Mouse (Mus musculus) neural tube, embryonic 14.5 days (tissue): ENCODE data around the gene Cracr2a. TPM values are rescaled to one million over a fixed set of nuclear protein-coding genes. Genes with fewer than 3 reads are reported as not detected.
A peak's percentile ranks its signal among the peaks of the same experiment; 100 is the strongest.

Source experiments
- ATAC-seq: fragments of 200-750 bp; cut with Nextera tagmentation; 2 replicates; pipeline ENCODE4 v1.8.0; 2017; ENCODE audit warnings: low read depth, mild to moderate bottlenecking, moderate TSS enrichment, moderate library complexity
- H3K27ac ChIP-seq: fragments of 300-500 bp; sonication (generic); 2 replicates; pipeline ENCODE4 v1.5.1; 2014; ENCODE audit warnings: low read depth, mild to moderate bottlenecking, control low read depth, low read length, moderate library complexity, mixed read lengths
- H3K27me3 ChIP-seq: fragments of 300-500 bp; sonication (generic); 2 replicates; pipeline ENCODE4 v1.6.1; 2014; ENCODE audit warnings: low read length; ENCODE audit not compliant: control insufficient read depth, insufficient read depth
- H3K36me3 ChIP-seq: fragments of 300-500 bp; sonication (generic); 2 replicates; pipeline ENCODE4 v1.6.1; 2014; ENCODE audit warnings: low read length, mixed read lengths; ENCODE audit not compliant: control insufficient read depth, insufficient read depth
- H3K4me1 ChIP-seq: fragments of 300-500 bp; sonication (generic); 2 replicates; pipeline ENCODE4 v1.6.1; 2014; ENCODE audit warnings: low read length; ENCODE audit not compliant: control insufficient read depth, insufficient read depth
- H3K4me2 ChIP-seq: fragments of 300-500 bp; sonication (generic); 2 replicates; pipeline ENCODE4 v1.6.1; 2014; ENCODE audit warnings: mild to moderate bottlenecking, low read depth, low read length, control low read depth
- H3K4me3 ChIP-seq: fragments of 300-500 bp; sonication (generic); 2 replicates; pipeline ENCODE4 v1.5.1; 2014; ENCODE audit warnings: low read depth, low read length, control low read depth, mixed read lengths
- H3K9ac ChIP-seq: fragments of 300-500 bp; sonication (generic); replicated peaks from 2 replicates; pipeline ENCODE4 v1.6.1; 2014; ENCODE audit warnings: low read depth, mild to moderate bottlenecking, control low read depth, low read length, mixed read lengths
- H3K9me3 ChIP-seq: fragments of 300-500 bp; sonication (generic); 2 replicates; pipeline ENCODE4 v1.6.1; 2016; ENCODE audit warnings: low read length; ENCODE audit not compliant: control insufficient read depth
- WGBS: fragments of 180-500 bp; shearing (Covaris S2); extraction: QIAGEN DNeasy Blood & Tissue Kit; methylation state at CpG from one replicate; pipeline ENCODE4 v1.1.7; 2014; 5-methylcytosine and 5-hydroxymethylcytosine counted together
- polyA plus RNA-seq: library from polyadenylated mRNA; unstranded; fragments of >200 nt; fragmentation: Nextera tagmentation; extraction: Ambion mirVana; gene quantifications from 2 replicates; pipeline ENCODE4 v1.2.1, GENCODE M21; 2014

Cracr2a gene
- polyA plus RNA-seq, 1 experiment from 2014 or later = 1.4 TPM

DNA sequence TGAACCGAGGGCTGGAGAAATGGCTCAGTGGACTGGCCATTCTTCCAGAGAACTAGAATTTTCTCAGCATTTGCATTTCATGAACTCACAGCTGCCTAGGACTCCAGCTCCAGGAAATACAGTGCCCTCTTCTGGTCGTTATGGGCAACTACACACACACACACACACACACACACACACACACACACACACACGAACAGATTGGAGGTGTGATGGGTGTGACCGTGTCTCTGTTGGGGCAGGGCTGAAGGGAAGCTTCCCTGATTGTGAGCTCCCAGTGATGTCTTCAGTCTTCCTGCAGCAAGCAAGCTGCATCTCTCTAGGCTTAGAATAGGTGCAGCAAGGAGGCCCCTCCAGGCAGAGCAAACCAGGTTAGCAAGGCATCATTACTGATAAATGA is 8.2 kb upstream of the Cracr2a start:
- H3K36me3 ChIP-seq = no peaks in the 10 kb centered on the region
- no peak overlapping the region for H3K27ac ChIP-seq
- H3K9me3 ChIP-seq = no peaks in the 10 kb centered on the region
- H3K27me3 ChIP-seq = no peaks in the 10 kb centered on the region
- no peak overlapping the region for H3K4me3 ChIP-seq
- no peak overlapping the region for H3K9ac ChIP-seq
- H3K4me1 ChIP-seq = no peaks in the 10 kb centered on the region
- no peak overlapping the region for H3K4me2 ChIP-seq
- no peak for ATAC-seq
- 84% methylated on average over 4 of the region's 4 CpGs for WGBS

- H3K27ac ChIP-seq = no peak overlapping the region
- H3K27me3 ChIP-seq = 0 out of 2 replicates have a peak, but pooled peaks cover 3% of the 10 kb centered on the region
- ATAC-seq = no peak
- no peaks in the 10 kb centered on the region for H3K9me3 ChIP-seq
- WGBS = 79% methylated on average over 6 of the region's 6 CpGs
- no peaks in the 10 kb centered on the region for H3K36me3 ChIP-seq
- H3K9ac ChIP-seq = no peak overlapping the region
- no peaks in the 10 kb centered on the region for H3K4me1 ChIP-seq
- no peak overlapping the region for H3K4me3 ChIP-seq
- H3K4me2 ChIP-seq = no peak overlapping the region
Observed at GRCm38 (mm10) chr6:127555553-127555952, 5.6 kb upstream of the Cracr2a start.

DNA sequence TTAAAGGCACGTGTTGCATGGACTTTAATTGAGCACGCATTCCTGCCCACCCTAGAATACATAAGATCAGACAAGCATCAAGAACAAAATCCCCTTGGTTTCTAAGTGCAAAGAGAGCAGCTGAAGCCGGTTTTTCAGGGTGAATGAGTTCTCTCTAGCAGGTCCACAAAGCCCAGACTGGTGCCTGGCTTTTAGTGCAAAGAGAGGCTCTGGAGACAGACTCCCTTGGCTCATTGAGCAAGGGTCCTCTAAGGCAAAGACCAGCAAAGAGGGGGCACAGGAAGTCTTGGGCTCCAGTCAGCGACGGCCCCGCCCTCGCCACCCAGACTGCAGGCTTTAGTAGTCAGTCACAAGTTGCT is 287 bp upstream of the Cracr2a start:
- H3K27ac ChIP-seq = no peak overlapping the region

DNA sequence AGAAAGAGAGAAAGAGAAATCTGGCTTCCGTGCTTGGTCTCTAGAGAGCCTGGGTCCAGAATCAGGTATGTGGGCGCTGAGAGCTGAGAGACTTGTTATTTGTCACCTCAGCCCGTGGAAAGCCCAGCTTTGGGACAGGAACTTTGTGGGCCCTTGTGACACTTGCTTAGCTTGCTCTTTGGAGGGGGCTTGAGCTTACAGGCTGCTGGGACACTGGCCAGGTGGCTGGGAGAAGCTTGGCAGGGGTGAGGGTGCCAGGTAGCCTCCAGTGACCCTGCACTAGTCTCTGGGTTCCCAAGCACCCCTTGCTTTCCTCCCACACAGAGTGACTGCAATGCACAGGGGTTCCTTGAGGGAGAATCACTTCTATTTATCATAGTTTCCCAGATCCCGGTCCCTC is 2.4 kb downstream of the Cracr2a start:
- Histone ChIP-seq H3K36me3 (no peaks in the 10 kb centered on the region), H3K27me3 (0 out of 2 replicates have a peak, but pooled peaks cover 3% of the 10 kb centered on the region), H3K27ac (no peak overlapping the region), H3K4me1 (no peaks in the 10 kb centered on the region), H3K4me3 (no peak overlapping the region), H3K4me2 (no peak overlapping the region), H3K9ac (no peak overlapping the region), H3K9me3 (no peaks in the 10 kb centered on the region)
- ATAC-seq = no peak
- WGBS = 83% methylated on average over 4 of the region's 4 CpGs

More for the DNA sequence above, 287 bp upstream of the Cracr2a start:
- Histone ChIP-seq H3K4me1 (no peaks in the 10 kb centered on the region), H3K36me3 (no peaks in the 10 kb centered on the region), H3K9ac (peak overlapping the region; percentile 37; the same call in 1 of the 2 replicates), H3K4me3 (peak overlapping the region; percentile 26), H3K4me2 (peak overlapping the region; percentile 54), H3K9me3 (no peaks in the 10 kb centered on the region), H3K27me3 (0 out of 2 replicates have a peak, but pooled peaks cover 3% of the 10 kb centered on the region)
- WGBS = 9% methylated on average over 7 of the region's 7 CpGs
- no peak; the same call in 1 of the 2 replicates for ATAC-seq

DNA sequence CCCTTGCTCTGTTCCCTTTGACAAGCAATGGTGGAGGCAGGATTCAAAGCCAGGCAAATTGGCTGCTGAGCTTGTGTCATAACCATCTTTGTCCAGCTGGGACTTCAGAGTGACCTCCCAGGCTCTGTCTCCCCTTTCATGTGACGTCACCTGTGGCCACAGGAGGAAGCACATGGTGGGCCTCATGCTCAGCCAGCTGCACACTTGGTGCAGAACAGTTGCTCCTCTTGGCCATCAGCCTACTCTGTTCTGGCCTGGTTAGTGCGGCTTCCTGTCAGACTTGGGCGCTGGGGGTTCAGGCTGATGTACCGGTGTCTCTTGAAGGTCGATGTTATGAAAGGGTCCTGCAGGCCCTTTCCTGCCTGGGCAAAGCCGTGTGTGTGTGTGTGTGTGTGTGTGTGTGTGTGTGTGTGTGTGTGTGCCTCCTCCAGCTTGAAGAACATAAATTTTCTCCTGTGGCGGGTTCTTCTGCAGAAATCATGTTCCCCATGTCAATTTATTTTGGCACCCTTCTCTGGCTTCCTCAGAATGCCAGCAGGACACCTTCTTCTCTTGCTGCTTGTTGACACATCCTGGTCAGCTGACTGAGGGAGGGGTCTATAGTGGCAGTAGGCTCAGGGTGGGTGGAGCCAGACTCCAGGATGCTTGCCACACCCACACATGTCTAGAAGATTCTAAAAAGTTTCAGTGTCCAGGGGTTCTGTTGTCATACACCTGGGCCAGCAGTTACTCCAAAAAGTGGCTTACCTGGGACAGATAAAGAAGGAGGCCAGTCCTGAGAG is 5.0 kb downstream of the Cracr2a start:
- 80% methylated on average over 7 of the region's 7 CpGs for WGBS
- no peak overlapping the region for H3K4me3 ChIP-seq
- ATAC-seq = no peak
- no peaks in the 10 kb centered on the region for H3K36me3 ChIP-seq
- H3K4me2 ChIP-seq = no peak overlapping the region
- H3K9ac ChIP-seq = no peak overlapping the region
- no peaks in the 10 kb centered on the region for H3K4me1 ChIP-seq
- no peaks in the 10 kb centered on the region for H3K9me3 ChIP-seq
- no peaks in the 10 kb centered on the region for H3K27me3 ChIP-seq
- H3K27ac ChIP-seq = no peak overlapping the region

GRCm38 (mm10) chr6:127571849-127572550 is 10.9 kb downstream of the Cracr2a start:
- no peaks in the 10 kb centered on the region for H3K27me3 ChIP-seq
- no peaks in the 10 kb centered on the region for H3K4me1 ChIP-seq
- WGBS = 71% methylated on average over 8 of the region's 8 CpGs
- no peak for ATAC-seq
- no peak overlapping the region for H3K4me2 ChIP-seq
- no peaks in the 10 kb centered on the region for H3K9me3 ChIP-seq
- no peak overlapping the region for H3K4me3 ChIP-seq
- no peak overlapping the region for H3K27ac ChIP-seq
- no peak overlapping the region for H3K9ac ChIP-seq
- no peaks in the 10 kb centered on the region for H3K36me3 ChIP-seq

DNA sequence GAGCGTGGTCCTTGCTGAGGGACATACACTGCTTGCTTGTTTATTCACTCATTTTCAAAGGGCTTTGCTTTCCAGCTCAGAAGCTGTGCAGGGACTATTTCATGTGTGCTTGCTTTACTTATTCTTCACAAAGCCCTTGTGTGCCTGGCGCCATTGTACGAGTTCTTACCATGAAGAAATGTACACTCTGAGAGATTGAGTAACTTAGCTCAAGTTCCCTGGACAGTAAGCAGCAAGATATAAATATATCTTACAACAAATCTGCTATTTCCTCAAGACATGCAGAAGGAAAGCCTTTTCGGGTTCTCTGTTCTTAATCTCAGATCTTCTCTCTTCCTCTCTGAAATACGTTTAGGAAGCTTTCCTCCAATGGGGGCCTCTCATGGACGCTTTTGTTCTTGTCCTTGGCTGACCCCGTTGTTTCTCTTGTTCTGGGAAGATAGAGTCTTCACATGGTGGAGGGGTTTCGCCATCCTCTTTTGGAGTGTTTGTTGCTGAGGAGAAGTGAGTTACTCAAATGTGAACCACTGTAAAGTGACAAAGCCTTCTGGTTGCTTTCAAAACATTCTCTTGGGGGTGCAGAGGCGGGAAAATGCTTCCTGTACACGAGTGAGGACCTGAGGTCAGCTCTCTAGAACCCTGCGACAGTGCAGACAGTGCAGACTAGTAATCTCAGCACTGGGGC is 12.8 kb downstream of the Cracr2a start:
- ATAC-seq = no peak

GRCm38 (mm10) chr6:127575194-127575593 is 14.1 kb downstream of the Cracr2a start:
- Histone ChIP-seq H3K4me1 (no peaks in the 10 kb centered on the region), H3K9ac (no peak overlapping the region), H3K36me3 (no peaks in the 10 kb centered on the region), H3K4me2 (no peak overlapping the region), H3K27ac (no peak overlapping the region), H3K9me3 (no peaks in the 10 kb centered on the region), H3K4me3 (no peak overlapping the region), H3K27me3 (no peaks in the 10 kb centered on the region)
- WGBS = 91% methylated on average over 2 of the region's 2 CpGs
- ATAC-seq = no peak

More for the DNA sequence above, 12.8 kb downstream of the Cracr2a start:
- no peak overlapping the region for H3K9ac ChIP-seq
- no peak overlapping the region for H3K4me2 ChIP-seq
- no peak overlapping the region for H3K27ac ChIP-seq
- 67% methylated on average over 11 of the region's 11 CpGs for WGBS
- H3K9me3 ChIP-seq = no peaks in the 10 kb centered on the region
- no peak overlapping the region for H3K4me3 ChIP-seq
- no peaks in the 10 kb centered on the region for H3K27me3 ChIP-seq
- H3K36me3 ChIP-seq = no peaks in the 10 kb centered on the region
- no peaks in the 10 kb centered on the region for H3K4me1 ChIP-seq

- no peak overlapping the region for H3K4me3 ChIP-seq
- no peak overlapping the region for H3K27ac ChIP-seq
- WGBS = 84% methylated on average over 4 of the region's 4 CpGs
- peaks cover 10% of the 10 kb centered on the region; the same call in 1 of the 2 replicates for H3K4me1 ChIP-seq
- no peaks in the 10 kb centered on the region for H3K9me3 ChIP-seq
- H3K36me3 ChIP-seq = no peaks in the 10 kb centered on the region
- no peak overlapping the region for H3K4me2 ChIP-seq
- no peak overlapping the region for H3K9ac ChIP-seq
- ATAC-seq = no peak
- no peaks in the 10 kb centered on the region for H3K27me3 ChIP-seq
Observed at GRCm38 (mm10) chr6:127577688-127578087, 16.6 kb downstream of the Cracr2a start.
